Mouse (Mus musculus) gastrocnemius, postnatal 25 days (tissue): Measurements from ENCODE around the gene Car7. TPM values are rescaled to one million over a fixed set of nuclear protein-coding genes. Genes with fewer than 3 reads are reported as not detected.
A peak's percentile ranks its signal among the peaks of the same experiment; 100 is the strongest.

ENCODE experiments used
- DNase-seq: peaks from one replicate; pipeline ENCODE4 v3.0.0; 2022
- long read RNA-seq, 2 experiments: library from polyadenylated mRNA; stranded (forward); transcript quantifications; one replicate each; pipeline ENCODE4 v2.0.0; 2021
- total RNA-seq, 2 experiments: library from RNA; stranded (reverse); gene quantifications; 1 replicate in 1 of 2; 2 replicates in 1 of 2; pipeline ENCODE4 v1.2.3; 2021

The Car7 gene
- total RNA-seq = 1 to 10 TPM; 1.0 to 1.2 TPM
- long read RNA-seq, experiment 1 = 0 reads
- long read RNA-seq, experiment 2, partial matches to known transcripts = 0 of 3 reads
- long read RNA-seq, experiment 2, other reads (novel, unspliced or antisense) = 1 of 3 reads

DNA sequence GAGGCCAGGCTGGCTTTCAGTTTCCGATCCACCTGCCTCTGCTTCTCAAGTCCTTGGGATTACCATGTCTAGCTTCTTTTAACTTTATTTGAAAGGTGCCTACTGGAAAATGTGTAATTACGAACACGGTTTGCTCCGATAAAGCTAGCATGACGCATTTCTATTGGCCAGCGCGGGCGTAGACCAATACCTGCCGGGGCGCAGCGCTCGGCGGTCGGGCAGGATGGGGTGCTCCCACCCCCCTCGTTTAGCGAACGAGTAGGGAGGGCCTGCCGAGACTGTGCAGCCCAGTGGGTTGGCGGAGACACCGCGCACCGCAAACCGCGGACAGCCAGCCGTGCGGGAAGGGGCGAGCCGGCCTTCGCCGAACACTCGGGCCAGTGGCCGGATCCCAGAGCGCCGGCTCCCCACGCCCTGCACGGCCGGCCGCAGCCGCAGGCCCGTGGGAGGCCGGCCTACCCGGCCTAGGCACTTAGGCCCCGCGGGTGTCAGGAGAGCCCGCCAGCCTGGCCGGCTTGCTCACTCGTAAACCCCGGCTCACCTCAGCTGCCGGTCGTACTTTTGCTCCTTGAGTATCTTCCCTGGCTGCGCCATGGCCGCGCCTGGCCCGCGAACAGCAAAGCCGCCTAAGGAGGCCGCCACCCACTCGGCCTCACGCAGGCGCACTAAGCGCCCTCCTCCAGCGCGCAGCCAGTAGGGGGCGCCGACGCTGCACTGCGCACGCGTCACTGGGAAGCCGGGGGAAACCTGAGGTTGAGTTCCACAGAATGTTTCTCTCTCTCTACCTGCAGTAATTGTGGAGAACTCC is at the start of gene Car7, which contains the start of gene Nae1:
Gene Car7, plus strand, starts transcription at position 719 of the 808 bp plus-strand sequence.
Gene Nae1, minus strand, starts transcription at position 667 of the 808 bp plus-strand sequence.
- peak; percentile 87 for DNase-seq

DNA sequence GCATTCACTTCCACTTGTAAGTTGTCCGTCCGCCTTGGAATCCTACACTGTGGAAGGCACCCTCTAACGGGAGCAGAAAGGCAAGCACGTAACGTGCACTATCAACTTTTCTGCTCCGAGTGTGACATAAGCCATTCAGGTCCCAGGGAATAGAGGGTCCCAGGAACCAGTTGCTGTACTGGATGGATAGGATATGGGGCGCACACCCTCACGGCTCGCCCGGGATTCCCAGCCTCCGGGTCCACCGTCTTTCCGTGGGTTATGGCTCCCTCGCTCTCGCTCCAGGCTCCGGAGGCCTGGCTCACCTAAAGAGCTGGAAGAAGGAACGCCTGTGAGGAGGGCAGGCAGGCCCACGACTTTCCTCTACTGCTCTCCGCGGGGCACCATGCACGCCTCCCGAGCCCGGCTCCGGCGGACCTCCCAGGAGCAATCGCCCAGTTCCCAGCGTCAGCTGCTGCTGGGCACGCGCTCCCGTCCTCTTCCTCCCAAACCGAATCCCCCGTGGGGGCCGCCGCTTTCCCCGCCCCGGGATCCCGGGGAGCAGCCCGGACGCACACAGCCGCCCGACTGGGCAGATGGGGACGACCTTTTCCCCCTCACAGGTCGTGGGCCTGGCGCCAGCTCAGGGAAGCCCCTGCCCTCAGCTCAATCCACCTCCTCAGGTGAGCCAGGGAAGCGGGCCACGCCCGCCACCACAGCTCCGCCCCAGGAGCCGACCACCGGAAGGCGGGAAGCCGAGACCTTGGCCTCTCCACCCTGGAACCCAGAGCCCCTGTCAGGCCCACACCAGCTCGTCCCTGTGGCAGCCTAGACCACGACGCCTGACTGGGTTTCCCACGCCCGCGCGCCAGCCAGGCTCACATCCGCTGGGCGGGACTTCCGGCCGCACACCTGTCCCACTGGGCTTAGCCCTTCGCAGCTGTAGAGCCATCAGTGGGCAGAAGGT is 25.2 kb upstream of the Car7 start, which contains the start of gene Terb1:
Gene Terb1, minus strand, starts transcription at position 850 of the 946 bp plus-strand sequence.
- peak; percentile 12 for DNase-seq

DNA sequence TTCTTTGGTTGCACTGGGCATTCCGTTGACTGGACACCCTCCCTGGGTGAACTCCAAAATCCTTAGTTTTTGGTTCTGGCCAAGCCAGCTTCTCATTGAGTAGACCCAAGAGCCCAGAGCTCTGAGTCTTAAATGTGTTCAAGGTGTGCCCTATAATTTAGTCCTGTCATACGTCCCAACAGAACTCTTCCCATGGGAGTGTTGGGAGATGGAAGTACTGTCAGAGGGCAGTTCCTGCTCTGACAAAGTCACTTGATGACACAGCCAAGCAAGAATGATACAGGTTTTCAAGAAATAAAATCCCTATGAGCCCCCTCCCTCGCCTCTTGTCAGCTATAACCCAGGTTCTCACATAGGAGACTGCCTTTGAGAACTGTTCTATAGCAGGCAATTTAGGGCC is 24.4 kb upstream of the Car7 start:
- DNase-seq = no peak

DNA sequence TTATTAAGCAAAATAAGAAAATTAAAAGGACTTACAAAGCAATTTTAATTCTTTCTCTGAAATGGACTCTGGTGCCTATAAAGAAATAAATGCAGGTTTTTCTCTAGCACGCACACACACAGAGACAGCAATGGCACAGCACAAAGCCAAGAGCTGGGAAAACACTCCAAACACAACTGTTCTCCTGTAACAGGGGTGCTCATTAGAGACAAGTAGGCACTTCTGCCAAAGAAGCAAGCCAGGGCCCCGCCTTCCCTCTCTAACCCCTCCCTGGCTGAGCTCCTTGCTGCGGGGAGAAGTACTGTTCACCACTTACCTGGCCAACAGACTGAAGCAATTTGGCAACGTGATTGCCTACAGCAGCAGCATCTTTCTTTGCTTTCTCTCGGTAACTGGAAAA is 16.6 kb upstream of the Car7 start:
- no peak for DNase-seq

DNA sequence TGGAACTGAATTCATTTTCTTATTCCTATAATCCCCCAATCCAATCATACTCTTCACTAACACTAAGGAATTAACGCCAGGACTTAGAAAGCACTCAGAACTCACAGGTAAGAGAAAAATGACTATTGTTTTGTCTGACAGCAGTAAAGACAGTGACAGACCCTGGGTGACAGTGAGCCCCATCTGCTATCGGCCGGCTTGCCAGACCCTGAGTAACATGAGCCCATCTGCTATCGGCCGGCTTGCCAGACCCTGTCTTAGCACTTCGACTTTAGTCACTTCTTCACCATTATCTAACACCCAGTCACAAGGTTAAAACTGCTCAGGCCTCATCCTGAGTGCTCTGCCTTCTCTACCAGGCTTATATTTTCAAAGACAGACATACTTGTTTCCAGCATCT is 4.8 kb upstream of the Car7 start:
- DNase-seq = no peak

DNA sequence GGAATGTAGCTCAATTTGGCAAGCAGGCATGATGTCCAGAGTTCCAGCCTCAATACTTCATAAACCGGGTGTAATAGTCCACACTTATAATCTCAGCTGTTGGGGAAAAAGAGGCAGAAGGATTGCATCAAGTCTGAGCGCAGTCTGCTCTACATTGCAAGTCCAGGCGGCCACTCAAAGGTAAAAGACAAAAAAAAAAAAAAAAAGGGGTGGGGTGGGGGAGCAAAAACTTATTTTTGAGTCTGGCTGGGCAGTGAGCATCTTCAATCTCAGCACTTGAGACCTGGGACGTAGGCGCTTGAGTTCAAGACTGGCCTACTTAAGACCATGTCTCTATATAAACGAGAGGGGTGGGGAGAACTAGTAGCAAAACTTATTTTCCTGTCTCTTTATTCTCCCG is 938 bp upstream of the Car7 start:
- DNase-seq = no peak

- no peak for DNase-seq
These were observed 271 bp downstream of the Car7 start for GRCm38 (mm10) chr8:104534779-104535141.

GRCm38 (mm10) chr8:104535378-104535777 is 889 bp downstream of the Car7 start:
- DNase-seq = no peak

DNA sequence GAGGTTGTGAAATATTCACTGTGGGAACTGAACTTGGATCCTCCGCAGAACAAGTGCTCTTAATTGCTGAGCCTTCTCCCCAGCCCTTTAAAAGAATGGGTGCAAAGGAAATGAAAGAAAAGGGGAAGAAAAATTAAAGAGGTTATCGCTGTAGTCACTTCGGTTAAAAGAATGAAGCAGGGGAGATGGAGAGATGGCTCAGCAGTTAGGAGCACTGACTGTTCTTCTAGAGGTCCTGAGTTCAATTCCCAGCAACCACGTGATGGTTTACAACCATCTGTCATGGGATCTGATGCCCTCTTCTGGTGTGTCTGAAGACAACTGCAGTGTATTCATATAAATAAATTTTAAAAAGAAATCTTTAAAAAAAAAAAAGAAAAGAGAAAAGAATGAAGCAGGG is 1.5 kb downstream of the Car7 start:
- DNase-seq = no peak

DNA sequence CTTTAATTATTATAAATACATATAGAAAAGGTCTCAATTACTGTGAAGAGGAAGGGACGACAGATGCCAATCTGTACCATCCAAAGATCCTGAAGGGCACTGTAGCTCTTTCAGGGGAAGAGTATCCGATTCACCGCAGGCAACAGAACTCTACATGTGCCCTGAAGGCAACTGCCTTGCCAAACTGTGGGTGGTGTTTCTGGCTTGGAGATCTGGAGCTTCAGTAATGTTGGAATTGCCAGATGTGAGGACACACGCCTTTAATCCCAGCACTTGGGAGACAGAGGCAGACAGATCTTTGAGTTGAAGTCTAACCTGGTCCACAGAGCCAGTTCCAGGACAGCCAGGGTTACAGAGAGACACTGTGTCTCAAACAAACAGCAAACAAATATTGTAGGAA is 4.4 kb downstream of the Car7 start:
- DNase-seq = no peak

DNA sequence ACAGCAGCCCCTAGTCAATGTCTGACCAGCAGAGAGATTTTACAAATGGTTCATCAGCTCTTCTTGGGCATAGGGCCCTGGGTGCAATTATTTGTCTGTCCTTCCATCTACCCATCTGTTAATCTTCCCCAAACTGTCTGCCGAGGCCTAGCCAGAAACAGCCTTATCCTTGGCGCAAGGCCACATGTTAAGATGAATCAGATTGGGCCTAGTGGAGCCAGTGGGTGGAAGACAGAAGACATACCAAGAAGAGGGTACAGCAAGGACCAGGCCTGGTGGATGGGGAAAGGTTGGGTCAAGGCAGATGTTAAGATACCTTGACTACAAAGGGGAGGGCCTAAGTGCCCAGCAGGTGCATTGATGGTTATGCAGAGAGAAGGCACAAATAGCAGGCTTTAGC is 5.1 kb downstream of the Car7 start:
- no peak for DNase-seq

GRCm38 (mm10) chr8:104540238-104540637 is 5.7 kb downstream of the Car7 start:
- DNase-seq = no peak

DNA sequence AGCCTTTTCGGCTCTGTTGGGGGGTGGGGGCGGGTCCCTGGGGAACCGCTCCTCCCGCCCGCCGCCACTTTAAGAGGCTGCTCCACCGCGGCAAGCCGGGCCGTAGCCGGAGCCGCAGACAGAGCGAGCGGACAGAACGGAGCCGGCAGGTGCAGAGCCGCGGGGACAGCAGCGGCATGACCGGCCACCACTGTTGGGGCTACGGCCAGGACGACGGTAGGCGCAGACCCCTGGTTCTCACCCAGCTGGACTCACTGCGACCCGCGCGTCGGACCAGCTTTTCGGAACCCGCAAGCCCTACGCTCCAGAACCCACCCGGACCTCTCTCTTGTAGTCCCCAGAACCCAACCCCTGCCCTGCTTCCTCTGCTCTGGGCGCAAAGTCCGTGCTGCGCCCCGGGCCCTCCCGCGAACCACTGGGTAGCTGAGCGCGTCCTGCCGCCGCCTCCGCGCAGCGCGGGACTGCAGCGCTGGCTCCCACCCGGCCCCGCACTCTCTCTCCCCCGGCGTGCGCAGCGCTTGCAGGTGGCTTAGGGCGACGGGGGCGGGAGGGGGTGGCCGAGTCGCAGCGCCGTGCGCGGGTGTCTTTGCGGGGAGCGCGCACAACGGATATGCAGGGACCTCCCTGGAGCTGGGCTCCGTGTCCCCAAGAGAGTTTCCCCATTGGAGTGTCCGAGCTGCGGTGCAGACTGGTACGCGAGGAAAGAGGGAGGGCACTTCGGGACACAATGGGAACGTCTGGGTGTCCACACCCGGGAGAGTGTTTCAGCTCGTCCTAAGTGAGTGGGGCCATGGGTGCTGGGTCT is 6.4 kb downstream of the Car7 start:
- no peak for DNase-seq

DNA sequence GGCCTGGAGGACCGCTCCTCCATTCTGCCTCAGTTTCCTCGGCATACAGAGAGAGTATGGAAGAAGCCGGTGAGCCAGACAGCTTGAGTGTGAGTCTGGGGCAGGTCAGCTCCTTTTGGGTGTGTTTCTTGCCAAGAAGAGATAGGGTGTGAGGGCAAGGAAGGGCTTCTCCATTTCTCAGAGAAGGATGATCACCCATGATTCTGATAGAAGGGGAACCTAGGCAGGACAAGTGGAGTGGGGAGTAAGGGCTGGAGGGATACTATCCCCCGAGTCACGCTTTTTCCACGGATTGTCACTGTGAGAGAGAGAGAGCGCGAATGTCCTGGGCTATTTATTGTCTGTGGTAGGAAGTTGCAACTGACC is 7.0 kb downstream of the Car7 start:
- no peak for DNase-seq

DNA sequence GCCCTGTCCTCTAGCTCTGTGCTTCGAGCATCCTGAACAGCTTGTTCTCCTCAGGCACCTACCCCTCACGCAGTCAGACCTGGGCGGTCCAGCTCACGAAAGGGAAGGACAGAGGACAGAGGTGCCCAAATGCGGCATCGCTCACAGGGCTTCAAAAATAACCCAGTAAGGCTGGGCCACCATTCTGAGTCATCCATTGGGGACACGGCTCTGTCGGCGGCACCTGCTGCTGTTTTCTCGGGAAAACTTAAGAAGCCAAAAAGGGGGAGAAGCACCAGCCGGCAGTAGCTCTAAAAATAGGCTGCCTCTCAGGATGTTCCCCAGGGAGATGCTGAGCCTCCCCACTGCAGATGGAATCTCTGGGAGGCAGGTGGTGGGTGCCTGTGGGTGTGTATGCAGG is 7.7 kb downstream of the Car7 start:
- DNase-seq = no peak

GRCm38 (mm10) chr8:104543440-104544045 is 9.1 kb downstream of the Car7 start:
- DNase-seq = no peak

DNA sequence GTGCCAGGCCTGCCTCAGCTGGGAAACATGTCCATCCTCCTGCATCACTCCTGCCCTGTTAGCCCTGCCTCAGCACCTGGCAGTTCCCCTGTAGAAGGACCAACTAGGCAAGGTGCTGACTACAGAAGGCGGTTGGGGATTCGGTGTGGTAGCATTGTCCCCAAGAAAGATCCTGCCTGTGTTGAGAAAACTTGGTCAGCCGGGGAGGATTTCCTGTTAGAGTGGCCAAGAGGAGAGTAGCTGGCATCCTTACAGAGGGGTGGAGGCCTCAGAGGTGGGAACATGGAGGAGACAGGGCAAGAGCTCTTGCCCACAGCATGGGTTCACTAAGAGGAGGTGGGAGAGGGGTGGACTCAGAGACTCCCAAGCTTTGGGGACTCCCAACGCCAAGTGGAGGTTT is 20.7 kb downstream of the Car7 start:
- no peak for DNase-seq

GRCm38 (mm10) chr8:104557226-104557625 is 22.7 kb downstream of the Car7 start:
- DNase-seq = no peak

- DNase-seq = no peak
These were observed 26.2 kb downstream of the Car7 start for GRCm38 (mm10) chr8:104560731-104561130.

- peak; percentile 74 for DNase-seq
These were observed 30.4 kb downstream of the Car7 start for GRCm38 (mm10) chr8:104564633-104565456.

DNA sequence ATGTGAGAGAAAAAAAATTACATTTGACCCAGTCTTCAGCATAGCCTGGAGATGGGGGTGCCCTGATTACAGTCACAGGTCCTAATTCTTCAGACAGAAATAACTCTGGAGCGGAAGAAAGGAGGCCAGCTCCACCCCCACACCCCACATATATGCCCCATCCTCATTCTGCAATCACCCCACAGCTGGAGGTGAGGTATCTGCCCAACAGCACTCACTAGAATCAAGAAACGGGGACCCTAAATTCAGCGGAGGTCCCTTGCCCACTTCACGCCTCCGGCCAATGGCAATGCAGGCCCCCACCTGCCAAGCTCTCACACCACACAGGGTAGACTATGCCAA is 30.9 kb downstream of the Car7 start:
- DNase-seq = no peak
